Mouse (Mus musculus): ENCODE results near the gene Dnajb12. TPM values are rescaled to one million over a fixed set of nuclear protein-coding genes. Genes with fewer than 3 reads are reported as not detected.

Dnajb12 gene
- total RNA-seq (2021): 10 to 100 TPM; 52.7 to 53.2 TPM
- long read RNA-seq, transcript Dnajb12-201 (9 exons, 2,238 nt): minor isoform, 7 of 79 reads
- long read RNA-seq, transcript Dnajb12-205 (9 exons, 3,041 nt): major isoform, 34 of 79 reads
- long read RNA-seq, transcript Dnajb12-204 (9 exons, 3,070 nt): minor isoform, 30 of 79 reads
- long read RNA-seq, partial matches to known transcripts: 4 of 79 reads
- long read RNA-seq, other reads (novel, unspliced or antisense): 4 of 79 reads

GRCm38 (mm10) chr10:59879255-59880028 is at the start of gene Dnajb12:
Gene Dnajb12, plus strand, starts transcription at chr10:59879556.
- peak; percentile 93 to 97 for DNase-seq (ENCODE audit: low spot score in 2 of 2)

GRCm38 (mm10) chr10:59829886-59830285 is 49.5 kb upstream of the Dnajb12 start:
- DNase-seq (ENCODE audit: low spot score in 2 of 2): no peak

GRCm38 (mm10) chr10:59831950-59832349 is 47.4 kb upstream of the Dnajb12 start:
- no peak for DNase-seq (ENCODE audit: low spot score in 2 of 2)

DNA sequence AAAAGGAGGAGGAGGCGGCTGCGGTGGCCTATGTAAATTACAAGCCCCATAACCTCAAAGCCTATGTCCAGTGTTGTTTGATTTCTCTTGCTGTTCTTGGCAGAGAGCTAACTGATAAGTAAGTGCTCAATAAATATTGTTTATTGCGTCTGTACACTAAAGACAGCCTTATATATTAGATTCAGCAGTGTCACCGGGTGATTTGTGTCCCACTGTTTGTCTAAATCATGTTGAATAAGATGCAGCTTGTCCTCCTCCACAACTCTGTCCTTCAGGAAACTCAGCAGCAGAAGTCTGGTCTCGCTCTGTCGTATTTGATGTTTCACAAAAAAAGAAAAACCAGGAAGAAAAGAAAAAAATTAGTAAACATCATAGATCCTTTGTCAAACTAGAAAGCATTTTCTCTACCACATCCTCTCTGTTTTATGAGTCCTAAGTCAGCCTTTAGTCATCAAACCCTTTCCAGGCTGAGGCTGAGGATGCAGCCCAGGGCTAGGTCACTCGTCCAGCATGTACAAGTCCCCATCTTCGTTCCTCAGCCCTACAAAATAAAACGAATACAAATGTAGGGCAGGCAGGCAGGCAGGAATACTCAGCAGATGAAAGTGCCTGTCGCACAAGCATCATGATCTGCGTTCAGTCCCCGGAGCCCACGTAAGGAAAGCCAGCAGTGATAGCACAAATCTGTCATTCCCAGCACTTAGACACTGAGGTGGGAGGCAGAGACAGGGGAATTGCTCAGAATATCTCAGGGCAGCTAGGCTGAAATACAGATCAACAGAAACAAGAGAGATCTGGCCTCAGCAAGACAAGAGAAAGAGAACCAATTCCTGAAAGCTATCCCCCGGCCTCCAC is 43.8 kb upstream of the Dnajb12 start:
- DNase-seq (ENCODE audit: low spot score in 2 of 2): peak in 1 of 2 experiments; percentile 31

- DNase-seq (ENCODE audit: low spot score in 2 of 2): no peak
Measured at GRCm38 (mm10) chr10:59837490-59837889, 41.9 kb upstream of the Dnajb12 start.

- no peak for DNase-seq (ENCODE audit: low spot score in 2 of 2)
Measured at GRCm38 (mm10) chr10:59841434-59841833, 37.9 kb upstream of the Dnajb12 start.

DNA sequence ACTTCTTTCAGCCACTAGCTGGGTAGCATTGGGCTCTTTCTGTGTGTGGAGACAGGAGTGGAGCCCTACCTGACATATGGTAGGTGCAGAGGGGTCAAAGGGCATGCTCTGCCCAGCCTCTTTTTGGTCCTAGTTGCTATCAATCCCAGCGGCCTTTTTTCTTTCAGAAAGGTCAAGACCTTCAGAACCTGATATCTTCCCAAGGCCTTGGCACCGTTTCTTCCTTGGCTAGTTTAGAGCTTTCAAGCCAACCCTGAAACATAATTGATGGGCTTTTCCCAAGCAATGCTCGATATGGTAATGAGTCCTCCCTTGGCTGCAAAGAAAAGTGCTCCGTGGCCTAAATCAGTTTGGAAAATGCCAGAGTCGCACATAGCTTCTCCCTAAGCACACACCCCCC is 36.2 kb upstream of the Dnajb12 start:
- DNase-seq (ENCODE audit: low spot score in 2 of 2): no peak

DNA sequence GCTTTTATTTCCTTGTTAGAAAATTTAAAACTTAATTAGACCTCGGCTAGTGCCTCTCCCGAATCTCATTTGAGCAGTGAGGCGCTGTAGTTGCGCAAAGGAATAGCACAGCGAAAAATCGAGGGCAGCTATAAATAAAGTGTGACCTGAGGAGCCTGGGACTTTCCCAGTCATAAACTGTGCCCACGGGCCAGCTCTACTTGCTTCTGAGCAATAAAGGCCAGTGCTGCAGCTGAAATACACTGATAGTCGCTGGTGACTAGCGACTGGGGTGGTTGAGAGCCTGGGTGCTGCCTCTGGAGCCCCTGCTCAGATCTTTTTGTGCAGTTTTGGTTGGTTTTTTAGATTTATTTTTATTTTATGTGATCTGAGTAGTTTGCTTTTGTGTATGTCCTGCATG is 34.7 kb upstream of the Dnajb12 start:
- DNase-seq (ENCODE audit: low spot score in 2 of 2): no peak

DNA sequence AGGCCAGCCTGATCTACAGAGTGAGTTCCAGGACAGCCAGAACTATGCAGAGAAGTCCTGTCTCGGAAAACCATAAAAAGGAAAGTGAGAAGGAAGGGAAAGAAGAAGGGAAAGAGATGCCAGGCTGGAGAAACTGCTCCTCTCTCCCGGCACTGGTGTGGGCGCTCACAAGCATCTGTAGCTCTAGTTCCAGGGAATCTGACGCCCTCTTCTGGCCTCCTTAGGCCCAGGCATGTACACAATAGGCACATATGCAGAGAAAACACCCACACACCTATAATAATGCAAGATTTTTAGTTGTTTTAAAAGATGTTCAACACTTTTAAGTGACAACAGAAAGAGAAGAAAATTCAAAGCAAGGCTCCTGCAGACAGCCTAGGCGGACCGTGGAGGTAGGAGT is 32.9 kb upstream of the Dnajb12 start:
- DNase-seq (ENCODE audit: low spot score in 2 of 2): peak in 1 of 2 experiments; percentile 82

DNA sequence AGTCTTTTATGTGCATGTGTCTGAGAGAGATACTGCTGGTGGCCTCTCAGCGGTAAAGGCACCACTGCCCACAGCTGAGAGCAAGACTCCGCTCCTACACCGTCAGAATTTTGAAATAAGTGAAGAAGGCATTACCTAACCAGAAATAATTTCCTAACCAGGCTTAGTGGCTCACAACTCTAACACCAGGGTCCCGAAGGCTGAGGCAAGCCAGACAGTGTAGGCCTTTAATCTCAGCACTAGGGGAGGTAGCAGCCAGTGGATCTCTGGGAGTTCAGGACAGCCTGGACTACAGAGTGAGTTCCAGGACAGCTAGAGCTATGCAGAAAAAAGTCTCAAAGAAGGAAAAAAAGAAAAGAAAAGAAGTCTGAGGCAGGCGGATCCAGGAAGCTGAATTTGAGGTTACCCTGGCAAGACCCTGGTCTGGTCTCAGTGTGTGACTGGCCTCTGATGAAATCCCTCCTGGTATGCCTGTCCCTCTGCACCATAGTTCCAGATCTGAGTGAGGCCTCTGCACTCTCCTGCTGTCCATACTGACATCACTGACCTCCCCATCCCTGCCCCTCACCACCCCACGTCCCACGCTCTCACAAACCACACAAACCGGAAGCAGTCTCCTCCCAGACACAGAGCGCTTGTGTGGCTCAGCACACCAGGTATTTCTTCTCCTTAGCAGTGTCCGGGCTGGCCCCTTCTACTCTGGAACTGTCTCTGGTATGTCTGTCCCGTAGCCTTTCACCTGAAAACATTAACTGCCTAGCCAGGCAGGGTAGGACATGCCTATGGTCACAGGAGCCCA is 31.1 kb upstream of the Dnajb12 start:
- no peak for DNase-seq (ENCODE audit: low spot score in 2 of 2)

DNA sequence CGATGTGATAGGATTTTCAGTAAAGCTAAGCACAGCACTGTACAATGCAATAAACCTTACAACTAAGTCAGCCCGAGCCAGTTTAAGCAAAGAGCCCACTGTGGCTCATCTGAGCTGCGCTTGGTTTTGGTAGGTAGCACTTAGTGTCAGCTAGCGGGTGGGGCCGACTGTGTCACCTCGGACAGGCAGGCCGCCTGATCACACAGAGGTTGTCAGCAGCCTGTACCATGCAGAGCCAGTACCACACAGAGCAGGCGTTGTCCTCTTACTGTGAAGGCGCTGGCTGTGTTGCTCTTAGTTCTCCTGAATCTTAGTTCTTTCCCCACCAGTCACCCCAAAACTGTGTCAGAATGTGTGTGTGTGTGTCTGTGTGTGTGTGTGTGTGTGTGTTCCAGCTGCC is 30.4 kb upstream of the Dnajb12 start:
- no peak for DNase-seq (ENCODE audit: low spot score in 2 of 2)

GRCm38 (mm10) chr10:59849371-59849770 is 30.0 kb upstream of the Dnajb12 start:
- DNase-seq (ENCODE audit: low spot score in 2 of 2): no peak

- DNase-seq (ENCODE audit: low spot score in 2 of 2): no peak
Measured at GRCm38 (mm10) chr10:59857157-59857556, 22.2 kb upstream of the Dnajb12 start.

DNA sequence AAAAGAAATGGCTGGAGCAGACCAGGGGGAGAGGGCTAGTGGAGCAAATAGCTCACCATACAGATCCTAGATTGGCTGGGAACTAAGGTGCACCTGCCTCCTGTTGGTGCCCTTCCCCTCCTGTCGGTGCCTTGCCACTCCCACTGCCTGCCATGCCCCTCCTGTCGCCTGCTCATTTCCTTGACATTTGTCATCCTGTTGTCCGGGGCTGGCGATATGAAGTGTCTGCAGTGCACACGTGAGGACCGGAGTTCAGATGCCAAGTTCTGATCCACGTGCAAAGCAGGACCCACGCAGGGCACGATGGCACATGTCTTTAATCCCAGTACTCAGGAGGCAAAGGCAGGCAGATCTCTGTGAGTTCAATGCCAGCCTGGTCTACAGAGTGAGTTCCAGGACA is 18.7 kb upstream of the Dnajb12 start:
- no peak for DNase-seq (ENCODE audit: low spot score in 2 of 2)

DNA sequence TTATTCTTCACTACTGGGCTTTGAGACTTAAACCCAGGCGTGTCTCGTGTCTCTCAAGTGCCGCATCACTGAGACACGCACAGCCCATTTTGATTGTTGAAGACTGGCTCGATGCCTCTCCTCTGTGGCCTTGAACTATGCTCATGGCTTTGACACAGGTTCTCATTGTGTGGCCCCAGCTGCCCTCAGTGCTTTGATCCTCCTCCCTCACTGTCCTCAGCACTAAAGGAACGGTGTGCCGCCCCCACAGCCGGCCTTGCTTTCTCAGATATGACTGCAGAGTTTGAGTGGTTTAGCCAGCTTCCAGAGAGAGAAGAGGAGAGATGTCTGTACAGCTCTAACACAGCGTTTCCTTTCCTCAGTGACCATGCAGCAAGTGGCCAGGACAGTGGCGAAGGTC is 18.2 kb upstream of the Dnajb12 start:
- no peak for DNase-seq (ENCODE audit: low spot score in 2 of 2)

GRCm38 (mm10) chr10:59862816-59863440 is 16.4 kb upstream of the Dnajb12 start:
- DNase-seq (ENCODE audit: low spot score in 2 of 2): no peak

GRCm38 (mm10) chr10:59863620-59864019 is 15.7 kb upstream of the Dnajb12 start:
- no peak for DNase-seq (ENCODE audit: low spot score in 2 of 2)

- DNase-seq (ENCODE audit: low spot score in 2 of 2): peak; percentile 50 to 74
Measured at GRCm38 (mm10) chr10:59864232-59864875, 15.0 kb upstream of the Dnajb12 start.

GRCm38 (mm10) chr10:59864884-59865726 is 14.3 kb upstream of the Dnajb12 start:
- peak; percentile 80 to 93 for DNase-seq (ENCODE audit: low spot score in 2 of 2)

Measured in layer of hippocampus, adult 18-20 months (tissue).